Mouse (Mus musculus) heart, postnatal 0 days (tissue): ENCODE measurements at regions not wholly inside any gene's neighbourhood (a gene's known extent, or its start where the extent isn't known, plus 50 kb on each side); places are given as distances from the start of the nearest gene placed in this dataset.

Experiments
- ATAC-seq: fragments of 200-750 bp; cut with Nextera tagmentation; 2 replicates; pipeline ENCODE4 v1.8.0; 2017; ENCODE audit warnings: low read depth, moderate number of reproducible peaks, moderate library complexity; ENCODE audit not compliant: insufficient read depth
- DNase-seq: peaks from one replicate; pipeline ENCODE4 v3.0.0-alpha.2; 2016; ENCODE audit warnings: low spot score
- H3K27ac ChIP-seq: fragments of 300-500 bp; sonication (generic); 2 replicates; pipeline ENCODE4 v1.5.1; 2014; ENCODE audit warnings: low read depth, mild to moderate bottlenecking
- H3K27me3 ChIP-seq: fragments of 300-500 bp; sonication (generic); 2 replicates; pipeline ENCODE4 v1.6.1; 2014; ENCODE audit warnings: low read length, mixed read lengths; ENCODE audit not compliant: control insufficient read depth, insufficient read depth
- H3K36me3 ChIP-seq: fragments of 300-500 bp; sonication (generic); replicated peaks from 2 replicates; pipeline ENCODE4 v1.6.1; 2014; ENCODE audit warnings: low read length, mixed read lengths; ENCODE audit not compliant: control insufficient read depth, insufficient read depth
- H3K4me1 ChIP-seq: fragments of 300-500 bp; sonication (generic); 2 replicates; pipeline ENCODE4 v1.6.1; 2014; ENCODE audit warnings: antibody characterized with exemption; ENCODE audit not compliant: control insufficient read depth, insufficient read depth
- H3K4me2 ChIP-seq: fragments of 300-500 bp; sonication (generic); 2 replicates; pipeline ENCODE4 v1.6.1; 2014; ENCODE audit warnings: low read depth, mild to moderate bottlenecking, low read length, moderate library complexity
- H3K4me3 ChIP-seq: fragments of 300-500 bp; sonication (generic); 2 replicates; pipeline ENCODE4 v1.5.1; 2014; ENCODE audit warnings: low read depth, low read length
- H3K9ac ChIP-seq: fragments of 300-500 bp; sonication (generic); replicated peaks from 2 replicates; pipeline ENCODE4 v1.6.1; 2014; ENCODE audit warnings: low read depth, low read length, mixed read lengths
- H3K9me3 ChIP-seq: fragments of 300-500 bp; sonication (generic); replicated peaks from 2 replicates; pipeline ENCODE4 v1.6.1; 2016; ENCODE audit warnings: low read length; ENCODE audit not compliant: control insufficient read depth
- CTCF ChIP-seq: IDR thresholded peaks from 2 replicates; pipeline ENCODE4 v1.5.1; 2016; ENCODE audit warnings: antibody characterized with exemption, control low read depth, low read depth
- EP300 ChIP-seq: IDR thresholded peaks from 2 replicates; pipeline ENCODE4 v1.6.1; 2016; ENCODE audit warnings: antibody characterized with exemption, low read depth
- WGBS: fragments of 180-500 bp; shearing (Covaris S2); extraction: QIAGEN DNeasy Blood & Tissue Kit; methylation state at CpG from one replicate; pipeline ENCODE4 v1.1.7; 2014; 5-methylcytosine and 5-hydroxymethylcytosine counted together

- H3K4me2 ChIP-seq = no peak overlapping the region
- TF ChIP-seq CTCF (no peak), EP300 (no peak)
- no peaks in the 10 kb centered on the region for H3K9me3 ChIP-seq
- no peaks in the 10 kb centered on the region for H3K27me3 ChIP-seq
- H3K4me3 ChIP-seq = no peak overlapping the region
- no peak for ATAC-seq
- WGBS = 80% methylated on average over 2 of the region's 2 CpGs
- no peak for DNase-seq
- H3K36me3 ChIP-seq = no peaks in the 10 kb centered on the region
- no peak overlapping the region for H3K9ac ChIP-seq
- no peak overlapping the region for H3K27ac ChIP-seq
- no peaks in the 10 kb centered on the region for H3K4me1 ChIP-seq
These were observed 118.4 kb downstream of the Barx2 start for GRCm38 (mm10) chr9:31794911-31795310.

GRCm38 (mm10) chr9:31775956-31776355, 137.3 kb downstream of the Barx2 start:
- H3K4me1 ChIP-seq = no peaks in the 10 kb centered on the region
- H3K9me3 ChIP-seq = no peaks in the 10 kb centered on the region
- no peak for ATAC-seq
- TF ChIP-seq CTCF = no peak
- TF ChIP-seq EP300 = no peak
- H3K27me3 ChIP-seq = no peaks in the 10 kb centered on the region
- no peak overlapping the region for H3K27ac ChIP-seq
- WGBS = 19% methylated on average over 3 of the region's 3 CpGs
- H3K36me3 ChIP-seq = no peaks in the 10 kb centered on the region
- no peak overlapping the region for H3K9ac ChIP-seq
- H3K4me2 ChIP-seq = no peak overlapping the region
- DNase-seq = peak; percentile 6
- H3K4me3 ChIP-seq = no peak overlapping the region

- TF ChIP-seq CTCF (no peak), EP300 (no peak)
- no peaks in the 10 kb centered on the region for H3K27me3 ChIP-seq
- H3K4me1 ChIP-seq = no peaks in the 10 kb centered on the region
- no peak overlapping the region for H3K27ac ChIP-seq
- ATAC-seq = no peak
- no peaks in the 10 kb centered on the region for H3K9me3 ChIP-seq
- H3K4me2 ChIP-seq = no peak overlapping the region
- H3K4me3 ChIP-seq = no peak overlapping the region
- H3K36me3 ChIP-seq = no peaks in the 10 kb centered on the region
- DNase-seq = no peak
- no peak overlapping the region for H3K9ac ChIP-seq
- WGBS = 74% methylated on average over 4 of the region's 4 CpGs
These were observed 147.9 kb downstream of the Barx2 start for GRCm38 (mm10) chr9:31765401-31765800.

GRCm38 (mm10) chr9:31757894-31758561, 155.2 kb downstream of the Barx2 start:
- Histone ChIP-seq H3K4me3 (no peak overlapping the region), H3K9ac (no peak overlapping the region), H3K9me3 (no peaks in the 10 kb centered on the region), H3K27me3 (no peaks in the 10 kb centered on the region), H3K4me2 (no peak overlapping the region), H3K27ac (no peak overlapping the region), H3K36me3 (no peaks in the 10 kb centered on the region), H3K4me1 (no peaks in the 10 kb centered on the region)
- WGBS = 62% methylated on average over 6 of the region's 6 CpGs
- no peak for DNase-seq
- no peak; the same call in 1 of the 2 replicates for ATAC-seq
- no peak for TF ChIP-seq CTCF
- TF ChIP-seq EP300 = no peak

GRCm38 (mm10) chr9:31730443-31730842, 182.8 kb downstream of the Barx2 start:
- no peak overlapping the region for H3K9ac ChIP-seq
- H3K36me3 ChIP-seq = no peaks in the 10 kb centered on the region
- no peak overlapping the region for H3K4me3 ChIP-seq
- no peak overlapping the region for H3K27ac ChIP-seq
- H3K9me3 ChIP-seq = no peaks in the 10 kb centered on the region
- TF ChIP-seq EP300 = no peak
- TF ChIP-seq CTCF = no peak
- DNase-seq (no peak), ATAC-seq (no peak)
- H3K27me3 ChIP-seq = no peaks in the 10 kb centered on the region
- no peaks in the 10 kb centered on the region for H3K4me1 ChIP-seq
- H3K4me2 ChIP-seq = no peak overlapping the region

GRCm38 (mm10) chr9:31719309-31719708, 194.0 kb downstream of the Barx2 start:
- H3K4me3 ChIP-seq = no peak overlapping the region
- ATAC-seq (no peak), DNase-seq (no peak)
- no peaks in the 10 kb centered on the region for H3K27me3 ChIP-seq
- H3K36me3 ChIP-seq = no peaks in the 10 kb centered on the region
- no peak for TF ChIP-seq EP300
- no peak for TF ChIP-seq CTCF
- 63% methylated on average over 6 of the region's 6 CpGs for WGBS
- H3K9me3 ChIP-seq = no peaks in the 10 kb centered on the region
- H3K27ac ChIP-seq = no peak overlapping the region
- H3K4me1 ChIP-seq = no peaks in the 10 kb centered on the region
- H3K4me2 ChIP-seq = no peak overlapping the region
- no peak overlapping the region for H3K9ac ChIP-seq
